Mouse (Mus musculus): ENCODE data around the gene Siglecf. TPM values are rescaled to one million over a fixed set of nuclear protein-coding genes. Genes with fewer than 3 reads are reported as not detected.
"Not testable (repeated sequence)": the region's sequence is repeated elsewhere in the genome, so short reads cannot be mapped to it uniquely, and the experiment has no call there.

Gene Siglecf
- total RNA-seq (2021) = 1 to 10 TPM; 1.1 to 1.3 TPM
- long read RNA-seq, partial matches to known transcripts = 1 of 1 reads
- long read RNA-seq, other reads (novel, unspliced or antisense) = 0 of 1 reads

DNA sequence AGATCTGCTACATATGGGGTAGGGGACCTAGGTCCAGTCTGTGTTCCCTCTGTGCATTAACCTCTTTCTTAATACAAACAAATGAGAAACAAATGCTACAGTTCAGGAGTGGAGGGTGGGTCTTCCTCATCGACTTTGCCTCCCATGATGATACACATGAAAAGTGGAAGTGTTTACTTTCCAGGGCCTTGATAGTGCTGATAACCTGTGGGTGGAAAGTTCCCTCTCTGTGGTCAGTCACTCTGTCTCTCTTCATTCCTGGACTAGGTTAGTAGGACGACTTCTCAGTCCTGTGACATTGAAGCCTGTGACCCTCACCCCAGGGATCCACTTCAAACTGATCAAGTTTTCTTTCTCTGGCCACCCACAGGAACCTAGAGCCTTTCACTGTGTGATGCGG is at the start of gene Siglecf:
Gene Siglecf (plus strand): TSS at position 188 of the 400 bp plus-strand sequence.
- DNase-seq (ENCODE audit: low spot score in 2 of 2) = no peak

DNA sequence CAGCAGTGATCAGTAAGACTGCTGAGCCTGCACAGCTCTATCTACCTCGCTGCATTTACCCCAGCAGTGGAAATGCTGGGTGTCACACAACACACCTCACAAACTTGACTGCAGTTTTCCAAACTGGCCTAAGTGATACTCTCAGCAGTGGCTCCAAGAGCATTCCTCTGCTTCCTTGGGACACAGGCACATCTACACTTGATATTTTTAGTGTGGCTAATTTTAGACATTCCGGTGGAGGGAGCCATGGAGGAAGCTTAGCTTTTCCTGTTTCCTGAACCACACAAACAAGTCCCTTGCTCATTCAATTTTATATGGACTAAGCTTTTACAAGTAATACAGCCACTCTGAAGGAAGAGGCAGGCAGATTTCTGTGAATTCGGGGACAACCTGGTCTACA is 45.9 kb upstream of the Siglecf start:
- no peak for DNase-seq (ENCODE audit: low spot score in 2 of 2)

DNA sequence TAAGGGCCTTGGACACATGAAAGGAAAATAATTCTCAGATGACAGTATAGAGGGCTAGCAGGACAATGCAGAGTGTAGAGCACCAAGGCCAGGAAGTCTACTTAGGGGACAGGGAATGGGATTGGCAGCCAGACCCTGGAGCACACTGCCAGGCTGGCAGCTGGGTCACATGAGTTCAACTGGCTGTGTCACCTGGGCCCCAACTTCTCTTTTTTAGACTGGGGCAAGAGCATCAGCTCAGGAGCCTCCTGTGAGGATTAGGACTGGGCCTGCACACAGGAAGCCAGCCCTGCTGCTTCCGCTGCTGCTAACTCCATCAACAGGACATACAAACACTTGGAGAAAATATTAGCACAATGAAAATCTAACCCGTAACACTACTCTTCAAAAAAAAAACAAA is 42.1 kb upstream of the Siglecf start:
- DNase-seq (ENCODE audit: low spot score in 2 of 2) = no peak

DNA sequence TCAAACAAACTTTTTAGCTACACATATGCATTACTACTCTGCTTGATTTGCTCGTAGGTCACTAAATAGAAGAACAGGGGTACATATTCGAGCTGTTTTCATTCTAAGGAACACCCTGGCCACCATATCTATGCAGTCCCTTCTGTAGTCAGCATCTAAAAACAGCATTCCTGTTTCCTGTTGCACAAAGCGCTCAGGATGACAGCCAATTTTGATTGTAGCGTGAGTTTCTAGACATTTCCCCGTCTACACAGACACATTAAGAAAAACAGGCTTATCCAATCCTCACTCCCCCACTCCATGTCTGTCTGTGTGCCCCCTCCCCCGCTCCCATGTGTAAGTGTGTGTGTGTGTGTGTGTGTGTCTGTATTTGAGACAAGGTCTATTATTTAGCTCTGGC is 39.5 kb upstream of the Siglecf start:
- no peak for DNase-seq (ENCODE audit: low spot score in 2 of 2)

DNA sequence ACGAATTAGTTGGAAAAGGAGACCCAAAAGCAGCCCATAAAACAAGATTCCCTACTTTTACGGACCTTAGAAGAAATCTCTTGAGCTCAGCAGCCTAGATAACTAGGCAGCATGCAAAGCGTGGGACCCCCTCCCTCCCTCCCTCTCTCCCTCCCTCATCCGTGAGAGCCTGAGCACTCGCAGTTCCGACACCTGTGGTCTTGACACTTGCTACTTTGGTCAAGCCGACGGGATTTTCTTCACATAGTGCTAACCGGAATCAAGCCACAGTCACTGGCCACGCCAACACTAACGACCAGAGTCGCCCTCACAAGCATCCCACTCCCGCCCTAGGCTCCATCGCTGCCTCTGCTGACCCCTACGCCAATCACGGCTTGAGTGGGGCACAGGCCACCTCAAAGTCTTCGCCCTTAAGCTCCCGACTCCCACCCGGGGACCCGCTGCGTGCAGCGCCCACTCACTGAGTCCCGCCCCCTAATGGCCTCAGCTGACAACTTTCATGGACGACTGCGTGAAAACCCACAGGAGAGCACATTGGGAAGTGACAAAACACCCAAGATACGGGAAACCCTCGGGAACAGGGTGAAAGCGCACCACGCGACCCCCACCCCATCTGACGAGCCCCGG is 38.6 kb upstream of the Siglecf start:
- no peak for DNase-seq (ENCODE audit: low spot score in 2 of 2)

DNA sequence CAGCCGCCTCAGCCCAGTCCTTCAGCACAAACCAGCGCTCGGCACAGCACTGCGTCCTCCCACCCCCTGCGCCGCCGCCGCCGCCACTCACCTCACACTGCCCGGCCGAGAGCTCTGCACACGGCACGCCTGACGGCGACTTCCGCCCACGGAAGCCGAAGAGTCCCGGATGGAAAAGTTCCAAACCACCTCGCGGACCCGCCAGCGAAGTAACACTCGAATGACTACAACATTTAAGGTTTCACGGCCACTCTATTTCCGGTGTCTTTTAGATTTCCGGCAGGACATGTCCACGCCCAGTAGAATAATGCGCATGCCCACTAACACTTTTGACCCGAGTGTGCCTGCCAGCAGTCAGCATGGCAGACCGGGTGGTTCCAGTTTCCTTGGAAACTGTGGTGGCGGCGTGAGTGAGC is 38.1 kb upstream of the Siglecf start, which contains the start of gene Zfp715:
Gene Zfp715 (minus strand): TSS at position 282 of the 416 bp plus-strand sequence.
- DNase-seq (ENCODE audit: low spot score in 2 of 2) = peak; percentile 92 to 96

DNA sequence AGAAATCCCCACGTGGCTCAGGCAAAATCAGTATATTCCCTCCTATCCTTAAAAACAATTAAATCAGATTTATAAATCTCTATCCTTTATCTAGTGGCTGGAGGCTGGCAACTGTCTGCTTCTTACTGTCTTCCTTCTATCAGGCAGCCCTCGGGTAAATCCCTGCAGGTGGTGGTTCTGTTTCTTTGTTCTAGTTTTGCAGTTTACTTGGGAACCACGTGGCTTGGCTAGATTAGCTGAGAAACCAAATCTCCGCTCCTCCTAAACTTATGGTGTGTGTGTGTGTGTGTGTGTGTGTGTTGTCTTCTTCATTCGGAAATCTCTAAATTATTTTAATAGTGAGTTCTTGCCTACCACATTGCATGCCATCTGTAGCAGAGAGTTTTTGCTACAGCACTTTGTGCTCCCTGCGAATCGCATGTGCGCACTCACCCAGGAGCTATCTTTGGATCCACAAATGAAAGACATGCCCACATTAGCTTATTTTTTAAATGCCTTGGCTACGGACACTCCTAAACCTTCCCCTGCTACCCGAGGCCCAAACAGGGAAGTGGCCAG is 24.8 kb upstream of the Siglecf start:
- DNase-seq (ENCODE audit: low spot score in 2 of 2) = peak; percentile 35 to 77

DNA sequence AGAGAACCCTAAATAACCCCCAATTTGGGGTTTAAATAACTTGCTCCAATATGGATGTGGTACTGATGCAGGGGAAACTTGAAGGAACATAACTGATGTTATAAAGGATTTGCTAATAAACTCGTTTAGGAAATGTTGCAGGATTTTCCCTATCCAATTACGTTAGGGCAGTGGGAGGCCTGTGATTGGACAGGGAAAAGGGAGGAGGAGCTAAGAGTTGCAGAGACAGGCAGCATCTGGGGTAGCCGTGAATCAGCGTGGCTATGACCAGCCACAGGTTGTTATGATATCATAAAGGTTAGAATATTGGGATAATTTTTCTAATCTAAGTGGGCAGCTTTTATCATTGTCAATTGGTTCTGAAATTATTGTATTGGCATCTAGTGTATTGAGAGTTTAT is 23.0 kb upstream of the Siglecf start:
- no peak for DNase-seq (ENCODE audit: low spot score in 2 of 2)

DNA sequence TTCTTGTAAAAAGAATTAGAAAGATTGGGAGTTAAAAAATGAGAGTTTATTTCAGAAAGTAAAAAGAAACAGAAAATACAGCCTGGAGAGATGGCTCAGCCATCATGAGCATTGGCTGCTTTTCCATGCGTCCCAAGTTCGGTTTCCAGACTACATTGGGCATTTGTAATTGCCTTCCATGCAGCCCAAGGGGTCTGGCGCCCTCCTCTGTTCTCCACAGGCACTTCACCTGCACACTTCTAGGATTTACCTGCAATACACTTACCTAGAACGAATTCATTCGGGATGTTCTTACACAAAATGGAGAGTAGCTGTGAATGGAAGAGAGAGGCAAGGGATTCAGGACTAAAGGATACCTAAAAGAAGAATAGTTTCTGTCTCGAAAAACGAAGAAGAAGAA is 17.9 kb upstream of the Siglecf start:
- peak in 1 of 2 experiments; percentile 15 for DNase-seq (ENCODE audit: low spot score in 2 of 2)

DNA sequence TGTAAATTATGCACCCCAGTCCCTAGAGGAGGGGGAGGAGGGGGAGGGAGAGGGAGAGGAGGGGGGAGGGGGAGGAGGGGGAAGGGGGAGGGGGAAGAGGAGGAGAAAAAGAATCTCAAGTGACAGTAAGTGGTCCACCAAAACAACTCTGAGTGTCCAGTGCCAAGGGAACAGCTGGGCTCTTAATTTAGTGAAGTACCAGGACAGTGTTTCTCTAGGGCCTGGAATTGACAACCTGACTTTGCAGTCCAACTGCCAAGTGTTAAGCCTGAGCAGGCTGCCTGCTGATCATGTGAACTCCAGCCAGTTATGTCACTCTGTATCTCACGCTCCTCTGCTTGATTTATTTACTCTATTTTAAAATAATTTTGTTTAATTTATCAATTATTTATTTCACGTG is 17.2 kb upstream of the Siglecf start:
- DNase-seq (ENCODE audit: low spot score in 2 of 2) = no peak

DNA sequence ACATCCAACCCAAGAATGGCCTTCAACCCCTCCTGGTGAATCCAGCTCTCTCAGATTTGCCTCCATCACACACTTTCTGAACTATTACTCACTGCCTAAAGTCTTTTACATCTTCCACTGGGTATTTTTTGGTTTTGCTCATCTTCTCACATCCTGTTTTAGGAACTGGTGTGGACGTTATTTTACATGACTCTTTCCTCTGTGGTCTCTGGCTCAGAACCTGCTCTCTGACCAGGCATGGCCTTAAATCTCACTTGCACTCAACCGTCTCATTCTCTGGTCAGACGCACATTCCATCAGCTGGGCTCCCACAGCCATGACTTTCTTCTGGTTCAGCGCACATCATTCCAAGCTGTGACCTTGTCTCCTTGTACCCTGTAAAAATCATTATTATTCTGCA is 10.4 kb upstream of the Siglecf start:
- DNase-seq (ENCODE audit: low spot score in 2 of 2) = no peak

DNA sequence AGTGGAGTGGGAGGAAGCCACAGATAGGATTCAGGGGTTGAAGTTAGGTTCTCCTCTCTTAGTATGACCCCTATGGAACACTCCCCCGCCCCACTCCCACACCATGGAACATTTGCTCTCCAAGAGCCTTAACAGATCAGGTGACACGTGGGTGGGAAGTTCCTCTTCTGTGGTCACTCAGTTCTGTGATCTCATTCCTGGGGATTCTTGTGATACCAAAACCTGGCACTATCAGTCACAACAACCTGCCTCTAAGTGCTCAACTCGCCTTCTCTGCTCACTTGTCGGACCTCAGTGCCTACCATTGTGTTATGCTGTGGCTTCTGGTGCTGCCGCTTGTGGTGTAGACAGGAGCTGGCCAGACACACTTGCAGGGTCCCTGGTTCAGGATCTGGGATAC is 8.0 kb upstream of the Siglecf start:
- no peak for DNase-seq (ENCODE audit: low spot score in 2 of 2)

DNA sequence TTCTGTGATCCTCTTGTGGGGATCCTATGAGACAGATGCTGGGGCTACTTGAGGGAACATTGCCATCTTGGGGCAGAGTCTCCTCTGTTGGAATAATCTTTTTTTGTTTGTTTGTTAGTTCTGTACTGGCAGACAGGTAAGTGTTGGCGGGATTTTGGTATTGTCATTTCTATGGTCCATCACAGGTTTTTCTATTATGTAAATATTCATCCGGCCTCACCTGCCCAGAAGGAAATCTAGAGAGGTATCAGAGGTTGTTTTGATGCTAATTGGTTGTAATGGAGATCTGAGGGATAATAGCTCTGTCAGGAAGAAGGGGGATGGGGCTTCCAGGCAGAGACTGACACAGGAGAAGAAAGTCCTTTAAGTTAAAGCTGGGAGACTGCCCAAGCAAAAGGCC is 7.1 kb upstream of the Siglecf start:
- DNase-seq (ENCODE audit: low spot score in 2 of 2) = no peak

DNA sequence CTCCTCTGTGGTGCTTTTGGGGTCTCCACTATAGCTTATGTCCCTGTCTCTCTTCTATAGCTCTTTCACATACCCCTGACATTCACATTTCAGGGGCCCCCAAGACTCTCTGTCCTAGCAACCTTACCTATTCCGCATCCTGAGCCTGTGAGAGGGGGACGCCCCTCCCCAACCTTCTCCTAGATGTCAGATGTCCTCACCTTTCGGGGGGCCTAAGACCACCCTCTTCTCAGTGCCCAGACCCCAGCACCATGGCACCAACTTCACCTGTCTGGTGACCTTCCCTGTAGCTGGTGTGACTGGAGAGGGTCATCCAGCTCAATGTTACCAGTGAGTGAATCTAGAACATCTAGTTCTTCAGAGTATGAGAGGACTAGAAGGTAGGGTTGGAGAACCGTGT is 6.7 kb upstream of the Siglecf start:
- no peak for DNase-seq (ENCODE audit: low spot score in 2 of 2)

DNA sequence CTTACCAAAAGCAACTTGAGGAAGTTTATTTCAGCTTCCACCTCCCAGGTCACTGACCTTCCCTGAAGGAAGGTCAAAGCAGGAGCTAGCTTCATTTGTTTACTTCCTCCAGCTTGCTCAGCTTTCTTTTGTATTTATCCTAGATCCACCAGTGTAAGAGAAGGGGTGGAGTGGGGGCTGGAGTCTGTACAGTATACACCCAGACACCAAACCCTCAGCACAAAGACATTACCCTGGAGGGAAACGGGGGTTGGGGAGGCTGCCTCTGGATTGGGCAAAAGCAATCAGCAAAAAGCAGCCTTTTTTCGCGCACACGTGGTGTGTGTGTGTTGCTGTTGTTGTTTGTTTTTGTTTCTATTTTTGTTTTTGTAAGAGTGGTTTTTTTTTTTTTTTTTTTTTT is 5.0 kb upstream of the Siglecf start:
- no peak for DNase-seq (ENCODE audit: low spot score in 2 of 2)

DNA sequence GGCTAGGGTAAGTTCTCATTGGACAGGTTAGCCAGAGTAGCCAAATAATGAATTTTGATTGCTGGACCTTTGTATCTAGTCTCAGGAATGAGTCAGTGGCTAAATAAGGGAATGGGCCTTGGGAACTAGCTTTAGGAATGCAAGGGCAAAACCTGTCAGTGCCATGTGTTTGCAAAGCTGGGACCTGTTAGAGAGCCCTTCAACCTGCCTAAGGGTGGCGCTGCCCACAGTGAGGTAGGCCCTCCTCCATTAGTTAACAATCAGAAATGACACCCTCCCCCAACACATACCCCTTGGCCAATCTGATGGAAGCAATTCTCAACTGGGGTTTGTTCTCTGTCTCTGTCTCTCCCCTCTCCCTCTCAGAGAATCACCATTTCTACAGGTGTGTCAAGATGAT is 4.6 kb upstream of the Siglecf start:
- DNase-seq (ENCODE audit: low spot score in 2 of 2) = no peak

DNA sequence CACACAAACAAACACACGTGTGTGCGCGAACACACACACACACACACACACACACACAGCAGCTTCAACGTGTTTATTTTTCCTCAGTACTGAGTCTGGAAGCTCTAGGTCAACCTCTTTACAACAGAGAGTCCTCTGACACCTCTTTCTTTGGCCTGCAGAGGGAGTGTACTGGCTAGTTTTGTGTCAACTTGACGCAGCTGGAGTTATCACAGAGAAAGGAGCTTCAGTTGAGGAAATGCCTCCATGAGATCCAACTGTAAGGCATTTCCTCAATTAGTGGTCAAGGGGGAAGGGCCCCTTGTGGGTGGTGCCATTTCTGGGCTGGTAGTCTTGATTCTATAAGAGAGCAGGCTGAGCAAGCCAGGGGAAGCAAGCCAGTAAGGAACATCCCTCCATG is 1.5 kb upstream of the Siglecf start:
- not testable (repeated sequence) for DNase-seq (ENCODE audit: low spot score in 2 of 2)

DNA sequence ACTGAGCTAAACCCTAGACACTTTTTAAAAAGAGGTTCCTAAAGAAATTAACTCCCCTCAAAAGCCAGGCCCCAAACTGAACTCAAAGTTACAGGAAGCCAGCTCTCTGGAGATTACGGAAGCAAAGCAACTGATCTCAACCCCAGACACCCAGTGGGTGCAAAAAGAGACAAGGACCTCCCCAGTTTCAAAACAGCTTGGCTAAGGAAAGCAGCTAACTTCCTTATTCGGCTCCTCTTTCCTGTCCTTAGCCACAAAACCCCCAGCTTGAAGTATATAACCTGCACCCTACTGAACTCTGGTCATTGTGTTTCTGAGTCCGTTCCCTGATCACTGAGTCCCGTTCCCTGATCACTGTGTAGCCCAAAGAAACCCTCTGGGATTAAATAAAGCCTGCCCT is 2.0 kb downstream of the Siglecf start:
- peak in 1 of 2 experiments; percentile 6 for DNase-seq (ENCODE audit: low spot score in 2 of 2)

DNA sequence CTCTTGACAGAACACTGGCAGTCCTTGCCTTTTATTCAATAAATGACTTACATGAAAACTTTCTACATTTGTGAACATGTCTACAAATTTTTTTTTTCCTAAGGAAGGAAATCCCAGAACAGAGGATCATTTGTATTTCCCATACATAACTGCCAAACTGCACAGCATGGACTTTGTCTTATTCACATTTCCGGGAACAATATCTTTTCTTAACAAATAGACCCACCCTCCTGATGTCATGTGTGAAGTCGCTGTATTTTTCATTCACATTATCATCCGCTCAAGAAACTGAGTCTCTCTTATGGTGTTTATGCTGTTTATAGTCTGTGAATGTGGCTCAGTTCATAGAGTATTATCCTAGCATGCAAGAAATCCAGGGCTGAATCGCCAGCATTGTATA is 2.6 kb downstream of the Siglecf start:
- no peak for DNase-seq (ENCODE audit: low spot score in 2 of 2)

DNA sequence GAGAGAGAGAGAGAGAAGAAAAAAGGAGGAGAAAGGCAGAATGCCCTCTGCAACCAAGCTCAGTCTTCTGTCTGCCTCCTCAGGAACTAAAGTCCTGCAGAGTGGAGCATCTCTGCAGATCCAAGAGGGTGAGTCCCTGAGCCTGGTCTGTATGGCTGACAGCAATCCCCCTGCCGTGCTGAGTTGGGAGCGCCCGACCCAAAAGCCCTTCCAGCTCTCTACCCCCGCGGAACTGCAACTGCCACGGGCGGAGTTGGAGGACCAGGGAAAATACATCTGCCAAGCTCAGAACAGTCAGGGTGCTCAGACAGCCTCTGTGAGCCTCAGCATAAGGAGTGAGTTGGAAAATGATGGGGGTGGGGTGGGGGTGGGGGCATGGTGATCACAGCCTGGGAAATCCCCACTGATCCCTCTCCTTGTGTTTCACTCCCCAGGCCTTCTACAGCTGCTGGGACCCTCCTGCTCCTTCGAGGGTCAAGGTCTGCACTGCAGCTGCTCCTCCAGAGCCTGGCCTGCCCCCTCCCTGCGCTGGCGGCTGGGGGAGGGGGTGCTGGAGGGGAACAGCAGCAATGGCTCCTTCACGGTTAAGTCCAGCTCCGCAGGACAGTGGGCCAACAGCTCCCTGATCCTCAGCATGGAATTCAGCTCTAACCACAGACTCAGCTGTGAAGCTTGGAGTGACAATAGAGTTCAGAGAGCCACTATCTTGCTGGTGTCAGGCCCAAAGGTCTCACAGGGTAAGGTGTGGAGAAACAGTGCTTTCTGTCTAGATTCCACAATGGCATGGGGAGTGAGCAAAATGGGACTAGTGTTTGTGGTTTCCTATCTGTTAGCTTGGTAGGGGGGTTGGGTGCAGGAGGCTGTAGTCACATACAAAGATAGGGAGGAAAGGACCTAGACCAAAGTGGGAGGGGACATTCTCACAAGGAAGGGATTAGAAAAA is 4.0 kb downstream of the Siglecf start:
- peak; percentile 7 to 34 for DNase-seq (ENCODE audit: low spot score in 2 of 2)

DNA sequence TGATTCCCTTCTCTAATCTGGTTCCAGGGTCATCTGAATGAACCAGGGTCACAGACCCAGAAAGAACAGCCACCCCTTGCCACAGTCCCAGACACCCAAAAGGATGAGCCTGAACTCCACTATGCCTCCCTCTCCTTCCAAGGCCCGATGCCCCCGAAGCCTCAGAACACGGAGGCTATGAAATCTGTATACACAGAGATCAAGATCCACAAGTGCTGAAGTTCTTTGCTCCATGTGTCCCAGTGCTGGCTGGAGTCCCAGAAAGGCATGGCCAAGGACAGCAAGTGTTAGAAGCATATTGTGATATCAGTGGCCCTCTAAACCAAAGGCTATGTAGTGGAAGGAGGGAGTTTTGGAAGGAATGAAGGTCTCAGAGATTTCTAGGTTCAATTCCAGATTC is 7.4 kb downstream of the Siglecf start:
- no peak for DNase-seq (ENCODE audit: low spot score in 2 of 2)

DNA sequence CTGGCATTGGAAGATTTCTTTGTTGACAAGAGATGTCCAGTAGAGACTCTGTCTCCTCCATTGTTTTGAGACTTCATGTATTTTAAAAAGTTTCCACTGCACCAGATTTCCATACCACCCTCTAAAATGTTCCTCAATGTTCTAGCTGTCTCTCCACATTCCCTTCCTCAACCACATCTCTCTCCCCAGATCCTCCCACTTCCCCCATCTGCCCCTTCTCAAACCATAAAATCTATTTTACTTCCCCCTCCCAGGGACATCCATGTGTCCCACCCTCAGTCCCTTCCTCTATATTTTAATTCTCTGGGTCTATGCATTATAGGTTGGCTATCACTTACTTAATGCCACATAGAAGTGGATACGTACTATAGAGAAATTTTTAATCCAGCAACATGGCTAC is 10.3 kb downstream of the Siglecf start:
- no peak for DNase-seq (ENCODE audit: low spot score in 2 of 2)

All from layer of hippocampus, adult 18-20 months (tissue).